Mouse (Mus musculus) heart, postnatal 0 days (tissue): ENCODE measurements around the gene Sirt5. TPM values are rescaled to one million over a fixed set of nuclear protein-coding genes. Genes with fewer than 3 reads are reported as not detected.
A peak's percentile ranks its signal among the peaks of the same experiment; 100 is the strongest.

Source experiments
- ATAC-seq: fragments of 200-750 bp; cut with Nextera tagmentation; 2 replicates; pipeline ENCODE4 v1.8.0; 2017; ENCODE audit warnings: low read depth, moderate number of reproducible peaks, moderate library complexity; ENCODE audit not compliant: insufficient read depth
- DNase-seq: peaks from one replicate; pipeline ENCODE4 v3.0.0-alpha.2; 2016; ENCODE audit warnings: low spot score
- H3K27ac ChIP-seq: fragments of 300-500 bp; sonication (generic); 2 replicates; pipeline ENCODE4 v1.5.1; 2014; ENCODE audit warnings: low read depth, mild to moderate bottlenecking
- H3K27me3 ChIP-seq: fragments of 300-500 bp; sonication (generic); 2 replicates; pipeline ENCODE4 v1.6.1; 2014; ENCODE audit warnings: low read length, mixed read lengths; ENCODE audit not compliant: control insufficient read depth, insufficient read depth
- H3K36me3 ChIP-seq: fragments of 300-500 bp; sonication (generic); replicated peaks from 2 replicates; pipeline ENCODE4 v1.6.1; 2014; ENCODE audit warnings: low read length, mixed read lengths; ENCODE audit not compliant: control insufficient read depth, insufficient read depth
- H3K4me1 ChIP-seq: fragments of 300-500 bp; sonication (generic); 2 replicates; pipeline ENCODE4 v1.6.1; 2014; ENCODE audit warnings: antibody characterized with exemption; ENCODE audit not compliant: control insufficient read depth, insufficient read depth
- H3K4me2 ChIP-seq: fragments of 300-500 bp; sonication (generic); 2 replicates; pipeline ENCODE4 v1.6.1; 2014; ENCODE audit warnings: low read depth, mild to moderate bottlenecking, low read length, moderate library complexity
- H3K4me3 ChIP-seq: fragments of 300-500 bp; sonication (generic); 2 replicates; pipeline ENCODE4 v1.5.1; 2014; ENCODE audit warnings: low read depth, low read length
- H3K9ac ChIP-seq: fragments of 300-500 bp; sonication (generic); replicated peaks from 2 replicates; pipeline ENCODE4 v1.6.1; 2014; ENCODE audit warnings: low read depth, low read length, mixed read lengths
- H3K9me3 ChIP-seq: fragments of 300-500 bp; sonication (generic); replicated peaks from 2 replicates; pipeline ENCODE4 v1.6.1; 2016; ENCODE audit warnings: low read length; ENCODE audit not compliant: control insufficient read depth
- CTCF ChIP-seq: IDR thresholded peaks from 2 replicates; pipeline ENCODE4 v1.5.1; 2016; ENCODE audit warnings: antibody characterized with exemption, control low read depth, low read depth
- EP300 ChIP-seq: IDR thresholded peaks from 2 replicates; pipeline ENCODE4 v1.6.1; 2016; ENCODE audit warnings: antibody characterized with exemption, low read depth
- WGBS: fragments of 180-500 bp; shearing (Covaris S2); extraction: QIAGEN DNeasy Blood & Tissue Kit; methylation state at CpG from one replicate; pipeline ENCODE4 v1.1.7; 2014; 5-methylcytosine and 5-hydroxymethylcytosine counted together
- polyA plus RNA-seq: library from polyadenylated mRNA; unstranded; fragments of >200 nt; fragmentation: Nextera tagmentation; extraction: Ambion mirVana; gene quantifications from 2 replicates; pipeline ENCODE4 v1.2.1, GENCODE M21; 2015
- total RNA-seq: library from RNA; depleted of rRNA; stranded (reverse); fragments of >200 nt; gene quantifications from 2 replicates; pipeline ENCODE4 v1.2.3, GENCODE M21; 2014; ENCODE audit warnings: low replicate concordance

The Sirt5 gene
- total and polyA plus RNA-seq, 2 experiments from 2014 or later, result 47.0 to 60.4 TPM

DNA sequence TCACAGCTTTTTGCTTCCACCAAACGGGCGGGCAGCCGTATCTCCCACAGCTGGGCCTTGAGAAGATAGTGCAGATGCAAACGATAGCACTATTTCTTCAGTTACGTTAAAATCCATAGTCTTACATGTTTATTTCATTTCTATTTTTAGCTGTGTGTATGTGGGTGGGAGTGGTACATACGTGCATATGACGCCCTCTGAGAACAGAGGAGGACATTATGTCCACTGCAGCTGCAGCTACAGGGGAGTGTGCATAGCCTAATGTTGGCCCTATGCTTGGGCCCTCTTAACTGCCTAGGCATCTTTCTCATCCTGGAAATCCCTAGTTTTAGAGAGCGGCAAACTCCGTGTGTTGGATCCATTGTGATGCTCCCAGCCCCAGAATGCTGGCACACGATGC, 8.9 kb downstream of the Sirt5 start:
- DNase-seq (no peak), ATAC-seq (no peak)
- H3K36me3 ChIP-seq, result peaks cover 48% of the 10 kb centered on the region
- TF ChIP-seq CTCF, result no peak
- TF ChIP-seq EP300, result no peak
- no peaks in the 10 kb centered on the region for H3K4me1 ChIP-seq
- 75% methylated on average over 10 of the region's 10 CpGs for WGBS
- H3K27me3 ChIP-seq, result no peaks in the 10 kb centered on the region
- H3K4me3 ChIP-seq, result no peak overlapping the region
- no peaks in the 10 kb centered on the region for H3K9me3 ChIP-seq
- H3K27ac ChIP-seq, result no peak overlapping the region
- no peak overlapping the region for H3K4me2 ChIP-seq
- H3K9ac ChIP-seq, result no peak overlapping the region

DNA sequence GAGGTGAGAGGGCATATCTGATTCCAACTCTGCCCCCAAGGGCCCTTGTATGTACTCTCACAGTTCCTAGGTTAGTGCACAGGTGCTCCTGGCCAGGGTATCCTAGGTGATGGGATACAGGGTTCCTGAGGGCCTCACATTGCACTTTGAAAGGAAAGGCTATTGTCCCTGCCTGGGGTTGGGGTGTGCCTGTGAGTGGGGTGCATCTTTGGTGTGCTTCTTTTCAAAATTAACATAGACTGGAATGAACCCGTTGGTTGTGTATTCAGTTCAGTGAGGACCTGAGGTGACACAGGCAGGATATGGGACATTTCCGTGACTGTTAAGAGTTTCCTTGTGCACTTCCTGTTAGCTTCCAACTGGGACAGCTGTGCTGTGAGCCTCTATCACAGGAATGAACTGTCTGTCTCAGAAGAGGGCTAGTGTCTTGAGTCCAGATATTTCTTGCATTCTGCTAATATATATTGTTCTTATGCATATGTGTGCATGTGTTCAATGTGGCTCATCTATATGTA, 9.7 kb downstream of the Sirt5 start:
- no peak for TF ChIP-seq EP300
- no peak for TF ChIP-seq CTCF
- Histone ChIP-seq H3K9ac (no peak overlapping the region), H3K9me3 (no peaks in the 10 kb centered on the region), H3K4me3 (no peak overlapping the region), H3K4me1 (no peaks in the 10 kb centered on the region), H3K27ac (no peak overlapping the region), H3K36me3 (peaks cover 48% of the 10 kb centered on the region), H3K4me2 (no peak overlapping the region), H3K27me3 (no peaks in the 10 kb centered on the region)
- DNase-seq (no peak), ATAC-seq (peak; percentile 36; the same call in 1 of the 2 replicates)
- 59% methylated on average over 2 of the region's 2 CpGs for WGBS

GRCm38 (mm10) chr13:43379989-43380388, 14.7 kb downstream of the Sirt5 start:
- ATAC-seq, result no peak
- 59% methylated on average over 3 of the region's 3 CpGs for WGBS
- peaks cover 35% of the 10 kb centered on the region for H3K36me3 ChIP-seq

DNA sequence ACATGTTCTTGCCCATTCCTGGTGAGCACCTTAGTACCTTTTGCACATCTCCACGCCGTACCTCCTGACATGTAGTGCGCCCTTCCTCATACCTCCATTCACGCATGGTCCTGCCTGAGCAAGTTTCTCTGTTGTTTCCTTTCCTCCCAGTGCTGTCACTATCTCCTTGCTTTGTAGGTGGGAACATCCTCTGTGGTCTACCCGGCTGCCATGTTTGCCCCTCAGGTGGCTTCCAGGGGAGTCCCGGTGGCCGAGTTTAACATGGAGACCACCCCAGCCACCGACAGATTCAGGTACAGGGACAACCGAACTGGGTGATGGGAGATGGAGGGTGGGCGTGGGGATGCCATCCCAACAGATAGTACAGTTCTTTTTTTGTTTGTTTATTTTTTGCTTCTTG, 20.0 kb downstream of the Sirt5 start:
- no peak for ATAC-seq
- Histone ChIP-seq H3K27me3 (no peaks in the 10 kb centered on the region), H3K36me3 (peaks cover 19% of the 10 kb centered on the region), H3K27ac (no peak overlapping the region), H3K4me2 (no peak overlapping the region), H3K9ac (no peak overlapping the region), H3K4me1 (no peaks in the 10 kb centered on the region), H3K9me3 (no peaks in the 10 kb centered on the region), H3K4me3 (no peak overlapping the region)
- no peak for DNase-seq
- WGBS, result 94% methylated on average over 10 of the region's 10 CpGs
- TF ChIP-seq CTCF (no peak), EP300 (no peak)

More at GRCm38 (mm10) chr13:43379989-43380388, 14.7 kb downstream of the Sirt5 start:
- Histone ChIP-seq H3K9me3 (no peaks in the 10 kb centered on the region), H3K4me1 (no peaks in the 10 kb centered on the region), H3K4me3 (no peak overlapping the region), H3K4me2 (no peak overlapping the region), H3K27me3 (no peaks in the 10 kb centered on the region), H3K9ac (no peak overlapping the region), H3K27ac (no peak overlapping the region)
- TF ChIP-seq CTCF (no peak), EP300 (no peak)
- no peak for DNase-seq

DNA sequence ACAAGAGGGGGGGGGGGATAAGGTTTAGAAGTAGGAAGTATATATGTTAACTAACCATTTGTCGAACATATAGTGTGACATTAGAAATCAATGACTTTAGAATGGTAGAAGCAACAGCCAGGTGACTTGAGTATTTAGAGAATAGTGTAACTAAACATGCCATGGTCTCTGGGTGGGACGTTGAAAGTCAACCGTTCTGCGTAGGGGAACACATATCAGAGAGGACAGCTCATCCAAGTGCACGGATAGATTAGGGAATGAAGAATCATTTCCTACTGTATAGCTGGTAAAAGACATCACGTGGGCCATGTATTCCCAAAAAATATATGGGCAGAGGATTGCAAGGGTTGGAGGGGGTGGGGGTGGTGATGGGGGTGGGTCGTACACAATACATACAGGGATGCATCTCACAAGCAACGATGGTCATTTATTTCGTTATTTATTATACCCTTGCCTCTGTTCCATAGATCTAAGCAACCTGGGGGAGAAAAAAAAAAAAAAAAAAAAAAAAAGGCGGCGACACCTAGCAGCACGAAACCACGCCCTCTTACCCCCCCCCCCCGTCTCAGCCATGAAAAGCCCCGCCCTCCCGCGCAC, 32.5 kb downstream of the Sirt5 start:
- DNase-seq (no peak), ATAC-seq (no peak)
- Histone ChIP-seq H3K27ac (no peak overlapping the region), H3K9me3 (no peaks in the 10 kb centered on the region), H3K4me2 (no peak overlapping the region), H3K4me3 (peak overlapping the region; percentile 82), H3K9ac (no peak overlapping the region), H3K4me1 (0 out of 2 replicates have a peak, but pooled peaks cover 7% of the 10 kb centered on the region), H3K36me3 (peaks cover 41% of the 10 kb centered on the region), H3K27me3 (no peaks in the 10 kb centered on the region)
- WGBS, result 69% methylated on average over 11 of the region's 17 CpGs
- no peak for TF ChIP-seq EP300
- no peak for TF ChIP-seq CTCF
